Mouse (Mus musculus) lung, postnatal 36 days (tissue): Measurements from ENCODE around the gene Gpr33.

Experiments
- DNase-seq: peaks from one replicate; pipeline ENCODE4 v3.0.0; 2022; ENCODE audit warnings: mixed read lengths

Gene Gpr33

DNA sequence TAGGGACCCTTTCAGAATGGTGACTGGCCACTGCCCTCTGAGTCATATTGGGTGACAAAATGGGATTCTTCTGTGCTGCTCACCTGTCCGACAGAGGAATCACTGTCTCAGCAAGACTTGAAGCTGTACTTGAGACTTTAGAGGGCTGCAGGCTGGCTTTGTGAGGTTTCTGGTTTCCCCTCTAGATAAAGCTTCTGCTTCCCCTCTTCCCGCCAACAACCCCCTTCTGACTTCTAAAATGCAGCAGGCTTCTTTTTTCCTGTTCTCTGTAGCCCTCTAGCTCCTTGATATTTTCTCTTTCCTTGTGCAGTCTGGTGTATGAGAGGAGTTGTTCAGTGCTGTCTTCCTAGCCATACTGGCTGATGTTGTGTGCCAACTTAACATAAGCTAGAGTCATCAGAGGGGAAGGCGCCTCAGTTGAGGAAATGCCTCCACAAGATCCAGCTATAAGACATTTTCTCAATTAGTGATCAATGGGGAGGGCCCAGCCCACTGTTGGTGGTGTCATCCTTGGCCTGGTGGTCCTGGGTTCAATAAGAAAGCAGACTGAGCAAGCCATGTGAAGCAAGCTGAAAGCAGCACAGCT lies 42.6 kb downstream of the Gpr33 start:
- no peak for DNase-seq

DNA sequence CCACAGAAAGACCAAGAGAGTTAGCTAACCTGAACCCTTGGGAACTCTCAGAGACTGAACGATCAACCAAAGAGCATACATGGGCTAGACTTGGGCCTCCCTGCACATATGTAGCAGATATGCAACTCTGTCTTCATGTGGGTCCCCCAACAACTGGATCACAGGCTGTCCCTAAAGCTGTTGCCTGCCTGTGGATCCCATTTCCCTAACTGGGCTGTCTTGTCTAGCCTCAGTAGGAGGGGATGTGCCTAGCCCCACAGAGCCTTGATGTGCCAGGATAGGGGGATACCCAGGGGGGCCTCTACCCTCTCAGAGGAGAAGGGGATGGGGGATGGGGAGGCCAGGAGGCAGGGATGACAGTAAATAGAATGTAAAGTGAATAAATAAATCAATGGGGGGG lies 44.2 kb downstream of the Gpr33 start:
- DNase-seq, result no peak

DNA sequence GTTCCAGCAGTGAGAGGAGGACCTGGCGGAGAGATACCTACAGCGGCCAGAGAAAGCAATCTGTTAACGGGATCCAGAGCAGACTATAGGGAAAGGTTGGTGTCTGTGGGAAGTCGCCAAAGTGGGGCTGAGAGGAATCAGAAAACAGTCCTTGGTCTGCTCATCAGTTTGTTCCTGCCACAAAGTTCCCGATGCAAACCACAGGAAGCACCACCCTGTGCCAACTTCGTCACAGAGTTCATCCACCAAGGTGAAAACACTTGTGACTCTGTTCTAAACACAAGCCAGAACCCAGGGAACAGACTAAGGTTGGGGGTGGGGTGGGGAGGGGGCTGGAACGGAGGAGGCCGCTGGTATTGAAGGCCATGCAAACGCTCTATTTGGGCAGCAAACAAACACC lies 51.3 kb downstream of the Gpr33 start:
- no peak for DNase-seq

- DNase-seq, result no peak
Observed at GRCm38 (mm10) chr12:51974381-51974780, 53.5 kb downstream of the Gpr33 start.
